Mouse (Mus musculus): ENCODE results near the gene S100a9.

- no peak for TF ChIP-seq POLR2A (IDR thresholded peaks at IDR 0.05; ENCODE audit: insufficient read depth, low read length)
- TF ChIP-seq CTCF (IDR thresholded peaks at IDR 0.05; ENCODE audit: low read depth, low read length): no peak
- no peak for TF ChIP-seq EP300 (IDR thresholded peaks at IDR 0.05; ENCODE audit: insufficient read depth, low read depth, low read length)
Measured at GRCm38 (mm10) chr3:90695613-90696012, at the start of gene S100a9.

Measured in ES-Bruce4 (cell line).